Mouse (Mus musculus) CH12.LX (cell line): ENCODE measurements around the gene Col5a1. TPM values are rescaled to one million over a fixed set of nuclear protein-coding genes. Genes with fewer than 3 reads are reported as not detected.

Experiments
- DNase-seq: peaks from one replicate; pipeline ENCODE4 v3.0.0-alpha.2; 2013; ENCODE audit errors: extremely low read depth
- H3K27ac ChIP-seq: 2 replicates; pipeline ENCODE4 v1.5.1; 2012; ENCODE audit warnings: low read depth, mild to moderate bottlenecking, control low read depth, moderate library complexity; ENCODE audit not compliant: insufficient read depth
- H3K27me3 ChIP-seq: replicated peaks from 2 replicates; pipeline ENCODE3; 2012; ENCODE audit warnings: inconsistent platforms
- H3K36me3 ChIP-seq, 2 experiments: replicated peaks in 1 of 2; 2 replicates each; pipeline versions ENCODE3 to v1.6.1; 2012; ENCODE audit warnings: inconsistent platforms in 1 of 2, low read length in 1 of 2, mild to moderate bottlenecking in 1 of 2, mixed read lengths in 1 of 2, moderate library complexity in 1 of 2; ENCODE audit not compliant: control insufficient read depth in 1 of 2, insufficient read depth in 1 of 2
- H3K4me1 ChIP-seq, 2 experiments: 2 replicates each; pipeline ENCODE4 v1.6.1; 2012; ENCODE audit warnings: inconsistent platforms in 1 of 2, moderate library complexity in 1 of 2; ENCODE audit not compliant: insufficient read depth in 2 of 2, control insufficient read depth in 1 of 2
- H3K4me2 ChIP-seq: 2 replicates; pipeline ENCODE4 v1.6.1; 2012; ENCODE audit warnings: low read depth, mild to moderate bottlenecking, control low read depth; ENCODE audit not compliant: poor library complexity, insufficient read depth, severe bottlenecking
- H3K4me3 ChIP-seq, 3 experiments: fragments of 150-350 bp in 1 of 3; sonication (generic) in 1 of 3; replicated peaks in 1 of 3; 2 replicates each; pipeline versions ENCODE3 to v1.5.1; 2011 to 2012; ENCODE audit warnings: low read depth in 2 of 3, low read length in 2 of 3, mild to moderate bottlenecking in 2 of 3, moderate library complexity in 2 of 3, control low read depth in 1 of 3, improper control_type of control experiment in 1 of 3, inconsistent platforms in 1 of 3, mixed read lengths in 1 of 3; ENCODE audit not compliant: poor library complexity in 1 of 3
- H3K79me2 ChIP-seq: replicated peaks from 2 replicates; pipeline ENCODE4 v1.6.1; 2012; ENCODE audit warnings: mild to moderate bottlenecking, moderate library complexity; ENCODE audit not compliant: control insufficient read depth, poor library complexity, insufficient read depth, severe bottlenecking; ENCODE audit errors: extremely low read depth
- H3K9ac ChIP-seq: 2 replicates; pipeline ENCODE4 v1.6.1; 2012; ENCODE audit warnings: low read depth, mild to moderate bottlenecking, control low read depth, moderate library complexity; ENCODE audit not compliant: insufficient read depth
- H3K9me3 ChIP-seq: replicated peaks from 2 replicates; pipeline ENCODE3; 2012; ENCODE audit warnings: low read length, inconsistent platforms, mixed read lengths
- CHD2 ChIP-seq: IDR thresholded peaks from 2 replicates; pipeline ENCODE4 v1.6.1; 2011; ENCODE audit warnings: low read length, improper control_type of control experiment
- CTCF ChIP-seq, 2 experiments: IDR thresholded peaks in 1 of 2; conservative IDR thresholded peaks in 1 of 2; 2 replicates each; pipeline ENCODE4 v1.5.1; 2011 to 2012; ENCODE audit warnings: low read depth in 2 of 2, low read length in 2 of 2, improper control_type of control experiment in 1 of 2, inconsistent platforms in 1 of 2, mild to moderate bottlenecking in 1 of 2, moderate library complexity in 1 of 2
- E2F4 ChIP-seq: IDR thresholded peaks from 2 replicates; pipeline ENCODE4 v1.6.1; 2011; ENCODE audit warnings: low read depth, low read length, improper control_type of control experiment; ENCODE audit not compliant: insufficient replicate concordance
- ELF1 ChIP-seq: IDR thresholded peaks from 2 replicates; pipeline ENCODE4 v1.6.1; 2014; ENCODE audit warnings: low read depth, mild to moderate bottlenecking, inconsistent platforms, low read length, improper control_type of control experiment
- ETS1 ChIP-seq: conservative IDR thresholded peaks from 2 replicates; pipeline ENCODE4 v1.6.1; 2012; ENCODE audit warnings: low read depth, mild to moderate bottlenecking, inconsistent platforms, low read length, improper control_type of control experiment, moderate library complexity
- HCFC1 ChIP-seq: IDR thresholded peaks from 2 replicates; pipeline ENCODE4 v1.6.1; 2012; ENCODE audit warnings: low read depth, mild to moderate bottlenecking, inconsistent platforms, low read length, improper control_type of control experiment
- MAFK ChIP-seq: IDR thresholded peaks from 2 replicates; pipeline ENCODE4 v1.6.1; 2011; ENCODE audit warnings: low read length, improper control_type of control experiment; ENCODE audit not compliant: insufficient replicate concordance
- MAZ ChIP-seq: IDR thresholded peaks from 2 replicates; pipeline ENCODE4 v1.6.1; 2012; ENCODE audit warnings: low read depth, mild to moderate bottlenecking, inconsistent platforms, low read length, improper control_type of control experiment, moderate library complexity
- MXI1 ChIP-seq: IDR thresholded peaks from 2 replicates; pipeline ENCODE4 v1.6.1; 2011; ENCODE audit warnings: mild to moderate bottlenecking, low read depth, low read length, improper control_type of control experiment
- RAD21 ChIP-seq: IDR thresholded peaks from 2 replicates; pipeline ENCODE4 v1.6.1; 2011; ENCODE audit warnings: low read depth, mild to moderate bottlenecking, low read length, improper control_type of control experiment, moderate library complexity
- RCOR1 ChIP-seq: conservative IDR thresholded peaks from 2 replicates; pipeline ENCODE4 v1.6.1; 2012; ENCODE audit warnings: low read depth, mild to moderate bottlenecking, inconsistent platforms, low read length, improper control_type of control experiment
- SIN3A ChIP-seq: IDR thresholded peaks from 2 replicates; pipeline ENCODE4 v1.6.1; 2012; ENCODE audit warnings: low read length, improper control_type of control experiment, inconsistent platforms
- SMC3 ChIP-seq: IDR thresholded peaks from 2 replicates; pipeline ENCODE4 v1.6.1; 2011; ENCODE audit warnings: low read depth, low read length, improper control_type of control experiment
- UBTF ChIP-seq: IDR thresholded peaks from 2 replicates; pipeline ENCODE4 v1.6.1; 2012; ENCODE audit warnings: low read depth, mild to moderate bottlenecking, inconsistent platforms, low read length, improper control_type of control experiment, moderate library complexity
- ZC3H11A ChIP-seq: IDR thresholded peaks from 2 replicates; pipeline ENCODE4 v1.6.1; 2012; ENCODE audit warnings: low read depth, mild to moderate bottlenecking, inconsistent platforms, low read length, improper control_type of control experiment
- ZKSCAN1 ChIP-seq: IDR thresholded peaks from 2 replicates; pipeline ENCODE4 v1.6.1; 2012; ENCODE audit warnings: low read depth, inconsistent platforms, low read length, improper control_type of control experiment, borderline replicate concordance
- ZMIZ1 ChIP-seq: IDR thresholded peaks from 2 replicates; pipeline ENCODE4 v1.6.1; 2012; ENCODE audit warnings: low read depth, mild to moderate bottlenecking, inconsistent platforms, low read length, improper control_type of control experiment
- ZNF384 ChIP-seq: IDR thresholded peaks from 2 replicates; pipeline ENCODE4 v1.6.1; 2012; ENCODE audit warnings: low read depth, low read length, improper control_type of control experiment, inconsistent platforms
- dilution Hi-C: fragments of 300-500 bp; cut with MboI; formaldehyde crosslinking; loops from 2 replicates; pipeline ENCODE4 v1.14.3; 2020; ENCODE audit warnings: low sequenced_read_pairs; ENCODE audit not compliant: extremely low pct_unique_long_range_greater_than_20kb, extremely low pct_ligation_motif_present
- in situ Hi-C: fragments of 300-500 bp; cut with MboI; formaldehyde crosslinking; loops from 3 replicates; pipeline ENCODE4 v1.14.3; 2019; ENCODE audit warnings: low sequenced_read_pairs, low pct_ligation_motif_present, low pct_unique_long_range_greater_than_20kb, mixed read lengths
- polyA plus RNA-seq: library from polyadenylated mRNA; unstranded; fragments of >175 nt; gene quantifications from 2 replicates; pipeline ENCODE4 v1.2.1, GENCODE M21; 2012; ENCODE audit warnings: low read depth; ENCODE audit not compliant: insufficient read length
- total RNA-seq, 2 experiments: library from RNA; depleted of rRNA; stranded (reverse); fragments of 300-350 nt in 1 of 2; fragments of >200 nt in 1 of 2; gene quantifications; 2 replicates each; pipeline ENCODE4 v1.2.3; 2012 to 2014

Gene Col5a1
- total and polyA plus RNA-seq, 3 experiments: 0.04 TPM; not detected in 2

GRCm38 (mm10) chr2:27973840-27974239 lies 87.6 kb downstream of the Col5a1 start:
- in situ Hi-C loops (loop anchor here (10.0 to 25.0 kb wide), 2 partner anchors 199 to 412 kb away; no protein-coding TSS in a partner anchor), dilution Hi-C loops (no loop called here)
- peak; percentile 69 to 76 for TF ChIP-seq CTCF (conservative IDR thresholded peaks at IDR 0.05 in 1 of 2, IDR thresholded peaks at IDR 0.05 in 1 of 2; ENCODE audit: low read depth in 2 of 2, low read length in 2 of 2)
- peak; percentile 69 for TF ChIP-seq SMC3
- no peak for TF ChIP-seq CHD2
- peak; percentile 48 for TF ChIP-seq RAD21
- Histone ChIP-seq H3K4me1 (no peaks in the 10 kb centered on the region), H3K9me3 (peaks cover 6% of the 10 kb centered on the region), H3K79me2 (no peaks in the 10 kb centered on the region), H3K9ac (no peak overlapping the region), H3K4me2 (no peak overlapping the region), H3K4me3 (no peak overlapping the region), H3K36me3 (no peaks in the 10 kb centered on the region), H3K27ac (no peak overlapping the region), H3K27me3 (peaks cover 78% of the 10 kb centered on the region)
- DNase-seq: peak; percentile 24

DNA sequence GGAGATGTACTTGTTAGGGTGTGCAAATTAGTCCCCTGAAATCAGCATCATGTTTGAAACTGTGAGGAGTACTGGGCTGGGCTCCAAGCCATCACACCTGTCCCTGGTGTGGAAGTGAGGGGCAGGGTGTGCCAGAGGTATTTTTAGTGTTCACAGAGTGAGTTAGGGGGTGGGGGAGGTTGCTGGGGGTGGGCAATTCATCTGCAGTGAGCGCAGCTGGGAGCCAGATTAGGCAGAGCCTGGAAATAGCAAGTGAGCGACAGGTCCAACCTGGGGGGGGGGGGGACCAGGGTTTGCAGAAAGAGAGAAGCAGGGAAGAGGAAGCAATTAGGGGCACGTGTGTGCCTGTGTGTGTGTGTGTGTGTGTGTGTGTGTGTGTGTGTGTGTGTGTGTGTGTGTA lies 89.6 kb downstream of the Col5a1 start:
- Histone ChIP-seq H3K4me1 (no peaks in the 10 kb centered on the region), H3K27me3 (peaks cover 83% of the 10 kb centered on the region), H3K4me2 (no peak overlapping the region), H3K79me2 (no peaks in the 10 kb centered on the region), H3K9me3 (peaks cover 6% of the 10 kb centered on the region), H3K36me3 (no peaks in the 10 kb centered on the region), H3K27ac (no peak overlapping the region), H3K4me3 (no peak overlapping the region)
- no peak for DNase-seq
- dilution Hi-C loops: no loop called here
- TF ChIP-seq ETS1 (no peak), HCFC1 (no peak), E2F4 (no peak), ELF1 (no peak), ZMIZ1 (no peak), SIN3A (no peak), MAZ (no peak), ZC3H11A (no peak), UBTF (no peak), RAD21 (no peak), MXI1 (no peak), SMC3 (no peak), ZKSCAN1 (no peak), MAFK (no peak), RCOR1 (no peak), ZNF384 (no peak)
- TF ChIP-seq, all 38 proteins: peak for 0
- in situ Hi-C loops: loop anchor here (10.0 kb wide), 1 partner anchor 201 kb away; no protein-coding TSS in a partner anchor
- H3K9ac ChIP-seq: no peak overlapping the region
